13 mouse cellular contexts compared by ENCODE assay signal in the genomic region with DNA sequence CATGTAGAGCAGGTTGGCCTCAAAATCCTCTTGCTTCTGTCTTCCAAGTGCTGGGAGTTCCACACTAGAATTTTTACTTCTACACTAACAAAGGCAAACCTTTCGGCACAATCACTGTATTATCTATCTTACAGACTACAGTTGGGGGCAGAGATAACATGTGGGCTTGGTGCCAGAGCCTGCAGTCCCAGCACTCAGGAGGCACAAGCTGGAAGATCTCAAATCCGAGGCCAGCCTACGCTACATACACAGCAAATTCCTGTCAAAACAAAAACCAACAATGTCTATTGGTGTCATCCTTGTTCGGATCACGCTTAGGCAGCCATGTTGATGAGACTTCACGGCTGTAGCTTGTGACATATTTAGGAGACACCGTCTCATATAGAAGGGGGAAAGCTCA.
"Had no signal": no experiment of that assay in that cellular context is flagged by ENCODE, and none has a peak within 500 bp of the region (broad histone marks: within the 10 kb centered on the region; RNA-seq: fewer than 3 reads in every experiment).

No protein-coding gene starts in this region.

- H3K27me3 ChIP-seq: liver, embryonic 15.5 days; midbrain, embryonic 15.5 days; neural tube, embryonic 12.5 days had no signal

- DNase-seq: kidney, adult 2 months; left cerebral cortex, postnatal 4 days; retina, postnatal 1 day; right cerebral cortex, postnatal 4 days; spleen, adult 18-20 months; thymus, adult 2 months; thymus, postnatal 25 days had no signal

- H3K27ac ChIP-seq: limb, embryonic 13.5 days; liver, embryonic 15.5 days; midbrain, embryonic 15.5 days; neural tube, embryonic 12.5 days had no signal

- H3K4me3 ChIP-seq: limb, embryonic 13.5 days; liver, embryonic 15.5 days; midbrain, embryonic 15.5 days; neural tube, embryonic 12.5 days had no signal

- H3K9ac ChIP-seq: limb, embryonic 13.5 days; liver, embryonic 15.5 days; midbrain, embryonic 15.5 days; neural tube, embryonic 12.5 days had no signal

- H3K9me3 ChIP-seq: limb, embryonic 13.5 days; liver, embryonic 15.5 days; midbrain, embryonic 15.5 days; neural tube, embryonic 12.5 days had no signal

- ATAC-seq: intestine, embryonic 16.5 days; midbrain, embryonic 15.5 days had no signal

- H3K4me2 ChIP-seq: liver, embryonic 15.5 days; midbrain, embryonic 11.5 days; midbrain, embryonic 15.5 days; neural tube, embryonic 12.5 days had no signal

- H3K36me3 ChIP-seq: limb, embryonic 13.5 days; liver, embryonic 15.5 days; midbrain, embryonic 15.5 days; neural tube, embryonic 12.5 days had no signal
